ENCODE assay signal across 20 mouse cellular contexts in the genomic region with DNA sequence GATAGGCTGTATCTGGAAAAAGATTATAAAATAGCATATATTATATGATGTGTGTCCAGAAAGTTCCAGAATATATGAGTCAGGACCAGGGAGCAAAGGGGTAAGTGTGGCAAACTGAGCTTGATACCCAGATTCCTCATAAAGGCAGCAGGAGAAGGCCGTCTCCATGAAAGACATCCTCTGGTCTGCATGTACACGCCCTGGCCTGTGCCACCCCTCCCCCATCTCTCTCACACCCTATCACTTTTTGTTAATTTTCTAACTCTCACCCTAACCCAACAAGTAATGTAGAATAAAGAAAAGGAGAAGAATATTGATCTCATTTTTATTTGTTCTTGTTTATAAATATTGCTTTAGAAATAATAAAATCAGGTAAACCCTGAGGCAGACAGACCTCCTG.
DNase-seq lines count a peak whose midpoint lies in the region; ATAC-seq and TF ChIP-seq lines count a peak whose summit lies in the region.
"Had no signal": no experiment of that assay in that cellular context is flagged by ENCODE, and none has a peak within 500 bp of the region (broad histone marks: within the 10 kb centered on the region; RNA-seq: fewer than 3 reads in every experiment).

No protein-coding gene starts in this region.

- H3K4me1 ChIP-seq in heart, embryonic 11.5 days (ENCODE audit: control insufficient read depth, insufficient read depth, low read length): peaks cover 21% of the 10 kb centered on the region
- H3K4me1 ChIP-seq in heart, postnatal 0 days (ENCODE audit: control insufficient read depth, insufficient read depth): peaks cover 15% of the 10 kb centered on the region
- H3K4me1 ChIP-seq in lung, embryonic 15.5 days: peaks cover 24% of the 10 kb centered on the region

- H3K4me2 ChIP-seq in heart, embryonic 11.5 days: peak overlapping the region; percentile 70
- H3K4me2 ChIP-seq in heart, postnatal 0 days (ENCODE audit: low read depth, low read length): peak overlapping the region; percentile 80
- peak overlapping the region; percentile 58 for H3K4me2 ChIP-seq in lung, embryonic 15.5 days
- H3K4me2 ChIP-seq: forebrain, embryonic 13.5 days; hindbrain, embryonic 13.5 days; limb, embryonic 12.5 days; liver, embryonic 11.5 days; midbrain, embryonic 12.5 days had no signal

- no peaks in the 10 kb centered on the region for H3K27me3 ChIP-seq in heart, embryonic 11.5 days (ENCODE audit: control insufficient read depth, insufficient read depth, low read length)
- H3K27me3 ChIP-seq in heart, postnatal 0 days (ENCODE audit: control insufficient read depth, insufficient read depth, low read length): no peaks in the 10 kb centered on the region
- H3K27me3 ChIP-seq in lung, embryonic 15.5 days: no peaks in the 10 kb centered on the region
- H3K27me3 ChIP-seq: forebrain, embryonic 13.5 days; hindbrain, embryonic 13.5 days; limb, embryonic 12.5 days; midbrain, embryonic 12.5 days had no signal

- DNase-seq in heart, adult 8-10 months (ENCODE audit: low spot score): no peak
- no peak for DNase-seq in heart, postnatal 0 days (ENCODE audit: low spot score)
- DNase-seq in heart, adult 18-20 months: no peak
- no peak for DNase-seq in lung, postnatal 10 days
- DNase-seq in right cerebral cortex, postnatal 4 days: no peak
- DNase-seq: adrenal gland, adult 2 months; cerebellum, adult 11-12 months; kidney, adult 18-20 months; kidney, postnatal 4 days; liver, postnatal 0 days; thymus, adult 2 months; thymus, postnatal 4 days had no signal

- no peak overlapping the region for H3K9ac ChIP-seq in heart, embryonic 11.5 days (ENCODE audit: low read depth, low read length)
- no peak overlapping the region for H3K9ac ChIP-seq in heart, postnatal 0 days (replicated peaks; ENCODE audit: low read depth, low read length)
- H3K9ac ChIP-seq in lung, embryonic 15.5 days: no peak overlapping the region
- H3K9ac ChIP-seq: forebrain, embryonic 13.5 days; hindbrain, embryonic 13.5 days; limb, embryonic 12.5 days; liver, postnatal 0 days; midbrain, embryonic 12.5 days had no signal

- no peak for TF ChIP-seq EP300 in heart, postnatal 0 days (IDR thresholded peaks at IDR 0.05; ENCODE audit: low read depth)

- H3K9me3 ChIP-seq in heart, embryonic 11.5 days (replicated peaks; ENCODE audit: control insufficient read depth, low read length): peaks cover 10% of the 10 kb centered on the region
- peaks cover 13% of the 10 kb centered on the region for H3K9me3 ChIP-seq in heart, postnatal 0 days (replicated peaks; ENCODE audit: control insufficient read depth, low read length)
- peaks cover 6% of the 10 kb centered on the region for H3K9me3 ChIP-seq in lung, embryonic 15.5 days

- peaks cover 5% of the 10 kb centered on the region for H3K36me3 ChIP-seq in heart, embryonic 11.5 days (ENCODE audit: control insufficient read depth, insufficient read depth, low read length)
- H3K36me3 ChIP-seq in heart, postnatal 0 days (replicated peaks; ENCODE audit: control insufficient read depth, insufficient read depth, low read length): peaks cover 10% of the 10 kb centered on the region
- peaks cover 18% of the 10 kb centered on the region for H3K36me3 ChIP-seq in lung, embryonic 15.5 days
- H3K36me3 ChIP-seq: midbrain, embryonic 12.5 days had no signal

- no peak for TF ChIP-seq CTCF in heart, postnatal 0 days (IDR thresholded peaks at IDR 0.05; ENCODE audit: low read depth)

- no peak overlapping the region for H3K4me3 ChIP-seq in heart, embryonic 11.5 days (ENCODE audit: low read depth, low read length)
- peak overlapping the region; percentile 55; the same call in 1 of the 2 replicates for H3K4me3 ChIP-seq in heart, postnatal 0 days (ENCODE audit: low read depth, low read length)
- no peak overlapping the region for H3K4me3 ChIP-seq in lung, embryonic 15.5 days
- H3K4me3 ChIP-seq: forebrain, embryonic 13.5 days; hindbrain, embryonic 13.5 days; limb, embryonic 12.5 days; midbrain, embryonic 12.5 days had no signal

- no peak for ATAC-seq in heart, embryonic 11.5 days (replicated peaks; ENCODE audit: insufficient number of reproducible peaks, low FRiP score, low TSS enrichment)
- no peak for ATAC-seq in heart, postnatal 0 days (ENCODE audit: insufficient read depth, low read depth)
- ATAC-seq in lung, embryonic 15.5 days (ENCODE audit: borderline replicate concordance, extremely low read depth, low FRiP score, low TSS enrichment): no peak
- ATAC-seq: forebrain, embryonic 13.5 days; liver, postnatal 0 days had no signal

- no peak overlapping the region for H3K27ac ChIP-seq in heart, embryonic 11.5 days (ENCODE audit: low read depth, low read length)
- peak overlapping the region; percentile 23 for H3K27ac ChIP-seq in heart, postnatal 0 days (ENCODE audit: low read depth)
- H3K27ac ChIP-seq in lung, embryonic 15.5 days: no peak overlapping the region
- H3K27ac ChIP-seq: forebrain, embryonic 13.5 days; hindbrain, embryonic 13.5 days; limb, embryonic 12.5 days; midbrain, embryonic 12.5 days; stomach, postnatal 0 days had no signal

- 61% methylated on average over 2 of the region's 2 CpGs for WGBS in heart, embryonic 11.5 days (ENCODE audit: insufficient replicate concordance)
- 70% methylated on average over 2 of the region's 2 CpGs for WGBS in heart, postnatal 0 days
- WGBS in lung, embryonic 15.5 days: 59% methylated on average over 2 of the region's 2 CpGs
